Mouse (Mus musculus) gastrocnemius, postnatal 14 days (tissue): ENCODE data around the gene Il13ra1. TPM values are rescaled to one million over a fixed set of nuclear protein-coding genes. Genes with fewer than 3 reads are reported as not detected.

Experiments used
- DNase-seq: peaks from one replicate; pipeline ENCODE4 v3.0.0; 2021; ENCODE audit warnings: mixed read lengths
- intact Hi-C: fragments of 180-260 bp; cut with DNase I; formaldehyde crosslinking; loops from one replicate; pipeline ENCODE4 v1.15.1; 2025; ENCODE audit warnings: low total_unique reads
- total RNA-seq, 2 experiments: library from RNA; stranded (reverse); gene quantifications; 2 replicates each; pipeline ENCODE4 v1.2.3; 2021

Il13ra1 gene
- total RNA-seq, 2 experiments from 2014 or later: 3.6 to 6.7 TPM

DNA sequence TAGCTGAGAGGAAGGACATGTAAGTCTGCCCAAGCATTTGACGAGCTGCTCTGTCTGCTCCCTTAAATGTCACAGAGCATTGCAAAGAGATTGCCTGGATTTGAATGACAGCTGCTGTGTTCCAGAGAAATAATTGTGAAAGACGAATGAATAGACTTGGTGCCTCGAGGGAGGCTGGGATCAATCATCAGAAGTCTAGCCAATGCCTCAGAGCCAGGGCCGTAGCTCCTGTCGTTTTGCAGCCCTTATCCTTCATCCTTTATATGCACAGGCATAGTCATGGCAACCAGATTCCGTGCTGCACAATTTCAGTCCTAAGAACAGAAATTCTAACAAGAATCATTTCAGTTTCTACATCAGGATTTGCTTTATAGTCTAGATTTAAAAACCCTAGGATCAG lies 74.5 kb downstream of the Il13ra1 start:
- intact Hi-C loops: no loop called here
- no peak for DNase-seq

DNA sequence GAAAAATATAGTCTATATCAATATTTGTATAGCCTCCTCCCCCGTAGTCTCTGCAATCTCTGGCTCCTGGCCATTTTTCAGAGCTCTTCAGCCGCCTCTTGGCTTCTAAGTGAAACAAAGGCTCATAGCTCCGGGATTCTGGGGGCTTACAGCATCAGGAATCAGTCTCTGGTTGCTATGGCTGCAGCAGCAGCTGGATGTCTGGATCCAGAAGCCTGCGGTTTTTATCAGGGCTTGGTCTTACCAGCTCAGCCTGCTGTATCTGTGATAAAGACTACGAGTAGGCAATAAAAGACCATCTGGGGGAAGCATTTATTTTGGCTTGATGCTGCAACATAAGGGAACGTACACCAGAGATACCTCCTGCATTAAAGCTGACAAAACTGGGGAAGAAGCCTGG lies 82.0 kb downstream of the Il13ra1 start:
- intact Hi-C loops: no loop called here
- no peak for DNase-seq

DNA sequence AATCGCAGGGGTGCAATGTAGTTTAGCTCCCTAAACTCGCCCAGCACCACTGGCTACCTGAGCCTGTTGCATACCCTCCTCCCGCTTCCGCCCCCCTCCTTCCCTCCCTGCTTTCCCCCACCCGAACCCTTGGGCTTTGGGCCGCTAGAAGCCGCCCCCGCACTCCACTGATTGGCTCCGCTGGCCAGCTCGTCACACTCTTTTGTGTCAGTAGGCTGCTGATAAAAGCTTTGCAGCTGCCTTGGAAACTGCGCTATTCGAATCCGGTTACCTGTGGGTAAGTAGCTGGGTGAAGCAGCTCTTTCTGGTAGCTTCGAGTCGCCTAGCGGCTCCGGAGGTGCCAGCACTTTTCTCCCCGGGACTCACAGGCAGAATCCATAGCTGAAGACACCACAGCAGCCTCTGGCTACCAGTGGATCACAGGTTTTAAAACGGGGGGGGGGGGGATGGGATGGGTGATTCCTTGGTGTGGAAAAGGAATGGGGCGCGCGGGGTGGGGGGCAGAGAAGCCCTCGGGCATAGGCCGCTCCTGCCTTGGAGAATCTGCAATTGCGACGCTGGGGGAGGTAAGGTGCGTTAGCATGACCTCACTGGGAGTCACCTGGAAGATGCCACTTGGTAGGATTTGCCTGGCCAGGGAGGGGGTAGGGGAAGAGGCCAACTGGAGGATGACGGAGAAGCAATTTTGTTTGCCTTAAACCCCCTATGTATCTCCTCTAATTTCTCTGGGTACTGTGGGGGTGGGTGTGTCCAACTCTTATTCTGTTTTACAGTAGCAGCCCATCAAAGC lies 84.0 kb downstream of the Il13ra1 start, which contains the start of gene Zcchc12:
TSS of gene Zcchc12 (plus strand) at position 169 of the 790 bp plus-strand sequence.
- intact Hi-C loops: no loop called here
- no peak for DNase-seq

- DNase-seq: no peak
- intact Hi-C loops: no loop called here
Measured at GRCm38 (mm10) chrX:36209554-36209953, 97.6 kb downstream of the Il13ra1 start.

GRCm38 (mm10) chrX:36211216-36211615 lies 99.3 kb downstream of the Il13ra1 start:
- intact Hi-C loops: no loop called here
- DNase-seq: no peak

Other genes starting within 250 kb of the Il13ra1 start
- gene Dock11, start 223.3 kb upstream of the Il13ra1 start, total RNA-seq: 1 to 10 TPM; 6.7 to 7.4 TPM
- not detected for gene Zcchc12, start 83.8 kb downstream of the Il13ra1 start, total RNA-seq
- gene Lonrf3, start 216.2 kb downstream of the Il13ra1 start, total RNA-seq: 1 to 10 TPM; 1.6 to 1.8 TPM